Mouse (Mus musculus): ENCODE data around the gene Galnt5. TPM values are rescaled to one million over a fixed set of nuclear protein-coding genes. Genes with fewer than 3 reads are reported as not detected.

The Galnt5 gene
- polyA plus RNA-seq (2011; ENCODE audit: insufficient read length, low read depth, missing spikeins) = 0.73 and 0.84 TPM in 2 replicates

GRCm38 (mm10) chr2:57997752-57998430 lies at the start of gene Galnt5:
Gene Galnt5, plus strand, starts transcription at chr2:57997884.
- Histone ChIP-seq H3K4me1 (ENCODE audit: control insufficient read depth, insufficient read depth, low read length) (no peaks in the 10 kb centered on the region), H3K4me3 (ENCODE audit: insufficient read depth, low read length) (peak within 1 kb of the TSS; percentile 7), H3K27ac (ENCODE audit: insufficient read depth, low read length) (no peak within 1 kb of the TSS)
- TF ChIP-seq CTCF (IDR thresholded peaks at IDR 0.05; ENCODE audit: borderline replicate concordance, insufficient read depth, low read length) = no peak

GRCm38 (mm10) chr2:57951620-57952019 lies 46.1 kb upstream of the Galnt5 start:
- Histone ChIP-seq H3K4me3 (ENCODE audit: insufficient read depth, low read length) (no peak overlapping the region), H3K4me1 (ENCODE audit: control insufficient read depth, insufficient read depth, low read length) (no peaks in the 10 kb centered on the region), H3K27ac (ENCODE audit: insufficient read depth, low read length) (no peak overlapping the region)
- TF ChIP-seq CTCF (IDR thresholded peaks at IDR 0.05; ENCODE audit: borderline replicate concordance, insufficient read depth, low read length) (no peak), POLR2A (IDR thresholded peaks at IDR 0.05; ENCODE audit: low read depth, low read length) (no peak)

- Histone ChIP-seq H3K4me3 (ENCODE audit: insufficient read depth, low read length) (no peak overlapping the region), H3K4me1 (ENCODE audit: control insufficient read depth, insufficient read depth, low read length) (no peaks in the 10 kb centered on the region), H3K27ac (ENCODE audit: insufficient read depth, low read length) (no peak overlapping the region)
- TF ChIP-seq POLR2A (IDR thresholded peaks at IDR 0.05; ENCODE audit: low read depth, low read length) = no peak
- no peak for TF ChIP-seq CTCF (IDR thresholded peaks at IDR 0.05; ENCODE audit: borderline replicate concordance, insufficient read depth, low read length)
Observed at GRCm38 (mm10) chr2:57960786-57961185, 36.9 kb upstream of the Galnt5 start.

- Histone ChIP-seq H3K4me1 (ENCODE audit: control insufficient read depth, insufficient read depth, low read length) (no peaks in the 10 kb centered on the region), H3K27ac (ENCODE audit: insufficient read depth, low read length) (no peak overlapping the region), H3K4me3 (ENCODE audit: insufficient read depth, low read length) (no peak overlapping the region)
- TF ChIP-seq CTCF (IDR thresholded peaks at IDR 0.05; ENCODE audit: borderline replicate concordance, insufficient read depth, low read length) (no peak), POLR2A (IDR thresholded peaks at IDR 0.05; ENCODE audit: low read depth, low read length) (no peak)
Observed at GRCm38 (mm10) chr2:57982248-57982647, 15.4 kb upstream of the Galnt5 start.

- TF ChIP-seq CTCF (IDR thresholded peaks at IDR 0.05; ENCODE audit: borderline replicate concordance, insufficient read depth, low read length) (no peak), POLR2A (IDR thresholded peaks at IDR 0.05; ENCODE audit: low read depth, low read length) (no peak)
- Histone ChIP-seq H3K27ac (ENCODE audit: insufficient read depth, low read length) (no peak overlapping the region), H3K4me3 (ENCODE audit: insufficient read depth, low read length) (no peak overlapping the region), H3K4me1 (ENCODE audit: control insufficient read depth, insufficient read depth, low read length) (no peaks in the 10 kb centered on the region)
Observed at GRCm38 (mm10) chr2:57991084-57991483, 6.6 kb upstream of the Galnt5 start.

- TF ChIP-seq CTCF (IDR thresholded peaks at IDR 0.05; ENCODE audit: borderline replicate concordance, insufficient read depth, low read length) (no peak), POLR2A (IDR thresholded peaks at IDR 0.05; ENCODE audit: low read depth, low read length) (no peak)
- Histone ChIP-seq H3K4me1 (ENCODE audit: control insufficient read depth, insufficient read depth, low read length) (no peaks in the 10 kb centered on the region), H3K27ac (ENCODE audit: insufficient read depth, low read length) (no peak overlapping the region), H3K4me3 (ENCODE audit: insufficient read depth, low read length) (no peak overlapping the region)
Observed at GRCm38 (mm10) chr2:58001497-58001896, 3.8 kb downstream of the Galnt5 start.

DNA sequence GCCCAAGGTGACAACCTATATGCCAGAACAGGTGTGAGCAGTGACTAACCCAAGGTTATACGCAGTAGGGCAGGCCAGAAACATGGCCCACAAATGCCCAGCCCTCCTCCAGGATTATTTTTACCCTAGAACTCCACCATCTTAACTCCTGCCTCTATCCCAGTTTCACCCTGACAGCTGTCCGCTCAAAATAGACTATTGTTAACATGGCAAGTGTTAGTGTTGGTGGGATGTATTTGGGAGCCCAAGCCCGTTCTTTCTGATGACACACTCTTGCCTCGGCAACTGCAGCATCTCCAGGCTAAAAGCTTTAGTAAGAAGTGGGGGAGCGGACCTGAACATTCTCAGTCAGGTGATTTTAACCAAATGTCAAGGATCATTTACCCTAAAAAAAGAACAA lies 9.4 kb downstream of the Galnt5 start:
- H3K4me1 ChIP-seq (ENCODE audit: control insufficient read depth, insufficient read depth, low read length) = no peaks in the 10 kb centered on the region
- no peak overlapping the region for H3K4me3 ChIP-seq (ENCODE audit: insufficient read depth, low read length)
- TF ChIP-seq CTCF (IDR thresholded peaks at IDR 0.05; ENCODE audit: borderline replicate concordance, insufficient read depth, low read length) (no peak), POLR2A (IDR thresholded peaks at IDR 0.05; ENCODE audit: low read depth, low read length) (no peak)
- no peak overlapping the region for H3K27ac ChIP-seq (ENCODE audit: insufficient read depth, low read length)

DNA sequence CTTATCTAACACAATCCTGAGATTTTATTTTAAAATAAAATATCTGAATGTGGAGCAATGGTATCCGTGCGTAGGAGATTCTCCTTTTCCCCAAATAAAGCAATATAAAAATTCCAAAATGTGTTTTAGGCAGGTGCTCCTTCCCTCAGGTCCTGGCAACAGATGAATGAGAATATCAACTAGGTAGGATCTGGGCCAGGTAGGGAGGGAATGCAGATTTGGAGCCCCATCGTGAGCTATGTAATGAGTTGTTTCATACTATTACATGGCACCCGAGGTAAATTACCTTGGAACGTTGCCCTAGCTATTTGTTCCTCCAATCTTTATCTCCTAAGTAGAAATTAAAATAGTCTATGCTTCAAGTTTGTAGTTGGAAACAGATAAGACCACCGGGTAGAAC lies 25.9 kb downstream of the Galnt5 start:
- TF ChIP-seq POLR2A (IDR thresholded peaks at IDR 0.05; ENCODE audit: low read depth, low read length) (no peak), CTCF (IDR thresholded peaks at IDR 0.05; ENCODE audit: borderline replicate concordance, insufficient read depth, low read length) (no peak)
- Histone ChIP-seq H3K4me3 (ENCODE audit: insufficient read depth, low read length) (no peak overlapping the region), H3K27ac (ENCODE audit: insufficient read depth, low read length) (no peak overlapping the region), H3K4me1 (ENCODE audit: control insufficient read depth, insufficient read depth, low read length) (no peaks in the 10 kb centered on the region)

DNA sequence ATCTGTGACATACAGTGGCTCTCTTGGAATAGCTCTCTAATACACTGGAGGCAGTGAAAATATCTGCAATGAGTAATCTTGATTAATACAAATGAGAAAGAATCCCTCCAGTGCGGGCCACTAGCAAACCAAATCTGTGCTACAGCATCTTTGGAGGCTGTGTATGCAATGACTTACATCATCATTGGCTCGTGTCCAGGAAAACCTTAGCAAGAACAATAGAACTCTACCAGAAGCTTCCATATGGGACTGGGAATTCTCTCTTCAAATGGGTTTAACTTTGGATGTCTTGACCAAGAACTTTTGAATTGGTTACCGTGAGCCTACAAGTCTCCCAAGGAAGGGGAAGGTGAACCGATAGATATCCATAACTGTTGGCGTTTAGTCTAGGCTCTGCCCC lies 29.1 kb downstream of the Galnt5 start:
- no peak for TF ChIP-seq POLR2A (IDR thresholded peaks at IDR 0.05; ENCODE audit: low read depth, low read length)
- no peak for TF ChIP-seq CTCF (IDR thresholded peaks at IDR 0.05; ENCODE audit: borderline replicate concordance, insufficient read depth, low read length)
- Histone ChIP-seq H3K4me3 (ENCODE audit: insufficient read depth, low read length) (no peak overlapping the region), H3K4me1 (ENCODE audit: control insufficient read depth, insufficient read depth, low read length) (peaks cover 7% of the 10 kb centered on the region)

DNA sequence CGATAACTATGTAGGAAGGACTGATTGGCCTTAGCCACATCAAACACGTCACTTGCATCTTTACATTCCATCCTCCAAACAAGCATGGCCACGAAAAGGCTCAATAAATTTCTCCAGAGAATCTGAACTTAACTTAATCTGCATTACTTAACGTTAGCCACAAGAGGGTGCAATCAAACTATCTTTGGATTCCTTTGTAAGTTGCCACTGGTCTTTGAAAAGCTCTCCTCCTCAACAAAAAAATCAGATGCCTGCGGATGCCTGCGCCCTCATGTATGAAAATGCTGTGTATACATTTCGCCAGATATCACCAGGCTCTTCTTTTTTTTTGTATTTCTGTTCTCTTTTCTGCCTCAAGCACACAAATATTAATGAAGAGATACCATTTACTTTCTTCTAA lies 31.7 kb downstream of the Galnt5 start:
- TF ChIP-seq CTCF (IDR thresholded peaks at IDR 0.05; ENCODE audit: borderline replicate concordance, insufficient read depth, low read length) (no peak), POLR2A (IDR thresholded peaks at IDR 0.05; ENCODE audit: low read depth, low read length) (no peak)
- H3K4me3 ChIP-seq (ENCODE audit: insufficient read depth, low read length) = no peak overlapping the region
- H3K4me1 ChIP-seq (ENCODE audit: control insufficient read depth, insufficient read depth, low read length) = peaks cover 7% of the 10 kb centered on the region
- no peak overlapping the region for H3K27ac ChIP-seq (ENCODE audit: insufficient read depth, low read length)

More for the DNA sequence above, 29.1 kb downstream of the Galnt5 start:
- H3K27ac ChIP-seq (ENCODE audit: insufficient read depth, low read length) = no peak overlapping the region

Data from embryonic fibroblast, embryonic 13.5 days (primary cell).